Mouse (Mus musculus): ENCODE data around the gene Dctn2. TPM values are rescaled to one million over a fixed set of nuclear protein-coding genes. Genes with fewer than 3 reads are reported as not detected.

Gene Dctn2
- total and polyA plus RNA-seq, 3 experiments: 135 to 161 (median 139) TPM

DNA sequence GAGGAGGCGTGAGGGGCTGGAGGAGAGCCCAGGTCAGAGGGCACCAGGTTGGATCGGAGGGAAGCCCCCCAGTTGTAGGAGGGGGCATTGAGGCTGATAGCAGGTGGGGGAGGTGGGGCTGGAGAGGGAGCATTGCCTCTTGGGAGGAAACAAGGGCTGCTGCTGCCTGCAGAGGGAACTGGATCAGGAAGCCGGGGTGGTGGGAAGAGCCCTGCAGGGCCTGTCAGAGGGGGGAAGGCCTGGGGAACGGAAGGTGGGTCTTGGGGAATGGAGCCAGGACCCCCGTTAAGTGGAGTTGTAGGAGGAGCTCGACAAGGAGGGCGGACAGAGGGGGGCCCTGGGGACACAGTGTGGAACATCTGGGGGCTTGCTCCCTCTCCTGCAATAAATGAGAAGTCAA lies 20.0 kb downstream of the Dctn2 start:
- H3K36me3 ChIP-seq (replicated peaks): peaks cover 66% of the 10 kb centered on the region
- TF ChIP-seq TAL1 (conservative IDR thresholded peaks at IDR 0.05; ENCODE audit: low read depth, low read length): no peak
- no peak for TF ChIP-seq GATA2 (IDR thresholded peaks at IDR 0.05; ENCODE audit: borderline replicate concordance, low read depth, low read length)
- TF ChIP-seq POLR2AphosphoS5 (IDR thresholded peaks at IDR 0.05; ENCODE audit: insufficient replicate concordance, low read depth, low read length): no peak
- no peak for TF ChIP-seq CTCF (IDR thresholded peaks at IDR 0.05; ENCODE audit: low read depth, low read length)
- TF ChIP-seq GATA1 (IDR thresholded peaks at IDR 0.05; ENCODE audit: borderline replicate concordance, low read length): no peak
- no peak for ATAC-seq (ENCODE audit: extremely low read depth, insufficient number of reproducible peaks, low FRiP score, poor library complexity, severe bottlenecking)
- no peaks in the 10 kb centered on the region for H3K9me3 ChIP-seq (replicated peaks)
- peaks cover 74% of the 10 kb centered on the region for H3K4me1 ChIP-seq (ENCODE audit: insufficient read depth, low read depth, low read length)
- no peaks in the 10 kb centered on the region for H3K27me3 ChIP-seq (ENCODE audit: insufficient read depth, low read length)
- no peak for DNase-seq (ENCODE audit: low spot score)
- peak overlapping the region; percentile 81; the same call in 1 of the 2 replicates for H3K4me3 ChIP-seq (ENCODE audit: low read depth, low read length)

DNA sequence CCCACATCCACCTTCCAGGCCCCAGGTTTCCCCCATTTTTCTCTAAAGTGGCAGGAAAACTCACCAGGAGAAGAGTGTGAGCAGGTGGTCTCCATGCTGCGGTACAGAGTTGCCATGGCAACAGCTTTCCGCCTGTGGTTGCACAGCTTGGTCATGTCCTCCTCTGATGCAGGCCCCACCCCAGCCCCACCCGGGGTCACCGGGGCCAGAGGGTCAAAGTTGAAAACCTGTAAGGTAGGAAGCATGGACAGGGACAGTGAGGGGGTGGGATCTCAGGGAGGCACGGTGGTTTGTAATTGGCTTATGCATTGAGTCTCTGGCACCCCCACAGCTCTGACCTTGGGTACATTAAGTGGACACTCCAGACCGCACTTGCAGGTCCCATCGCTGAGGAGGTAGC lies 20.6 kb downstream of the Dctn2 start:
- peaks cover 78% of the 10 kb centered on the region for H3K4me1 ChIP-seq (ENCODE audit: insufficient read depth, low read depth, low read length)
- H3K4me3 ChIP-seq (ENCODE audit: low read depth, low read length): peak overlapping the region; percentile 81
- no peaks in the 10 kb centered on the region for H3K27me3 ChIP-seq (ENCODE audit: insufficient read depth, low read length)
- TF ChIP-seq POLR2AphosphoS5 (IDR thresholded peaks at IDR 0.05; ENCODE audit: insufficient replicate concordance, low read depth, low read length): no peak
- TF ChIP-seq GATA2 (IDR thresholded peaks at IDR 0.05; ENCODE audit: borderline replicate concordance, low read depth, low read length): no peak
- TF ChIP-seq CTCF (IDR thresholded peaks at IDR 0.05; ENCODE audit: low read depth, low read length): no peak
- no peak for TF ChIP-seq GATA1 (IDR thresholded peaks at IDR 0.05; ENCODE audit: borderline replicate concordance, low read length)
- TF ChIP-seq TAL1 (conservative IDR thresholded peaks at IDR 0.05; ENCODE audit: low read depth, low read length): no peak
- peaks cover 63% of the 10 kb centered on the region for H3K36me3 ChIP-seq (replicated peaks)
- no peaks in the 10 kb centered on the region for H3K9me3 ChIP-seq (replicated peaks)
- DNase-seq (ENCODE audit: low spot score) (no peak), ATAC-seq (ENCODE audit: extremely low read depth, insufficient number of reproducible peaks, low FRiP score, poor library complexity, severe bottlenecking) (no peak)

DNA sequence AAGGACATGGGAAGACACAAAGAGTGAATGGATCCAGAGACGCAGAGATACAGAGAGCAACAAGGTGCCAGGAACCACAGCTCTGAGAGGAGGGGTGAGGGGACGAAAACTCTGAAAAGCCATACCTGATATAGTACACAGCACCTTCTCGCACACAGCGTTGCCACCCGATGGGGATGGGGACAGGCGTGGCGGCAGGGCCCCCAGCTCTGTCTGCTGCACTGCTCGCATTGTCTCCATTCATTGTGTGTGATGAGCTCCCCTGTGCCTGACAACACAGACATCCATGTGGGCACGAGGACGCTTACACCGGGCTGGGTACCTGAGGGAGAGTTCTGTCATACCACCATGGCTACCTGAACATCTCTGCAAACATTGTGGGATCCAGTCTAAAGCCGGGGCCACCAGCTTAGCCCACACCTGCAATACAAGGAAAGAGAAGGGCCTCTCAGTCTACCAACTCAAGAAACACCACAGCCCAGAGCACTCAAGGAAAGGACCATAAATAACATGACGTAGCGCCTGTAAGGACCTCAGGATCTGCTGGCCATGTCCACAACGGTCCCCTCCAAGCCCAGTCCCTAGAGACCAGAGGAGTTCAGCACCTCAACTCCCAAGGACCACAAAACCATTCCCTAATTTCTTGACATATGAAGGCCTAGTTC lies 21.2 kb downstream of the Dctn2 start:
- peaks cover 63% of the 10 kb centered on the region for H3K36me3 ChIP-seq (replicated peaks)
- no peak for DNase-seq (ENCODE audit: low spot score)
- no peaks in the 10 kb centered on the region for H3K27me3 ChIP-seq (ENCODE audit: insufficient read depth, low read length)
- no peak for TF ChIP-seq CTCF (IDR thresholded peaks at IDR 0.05; ENCODE audit: low read depth, low read length)
- no peak for TF ChIP-seq GATA1 (IDR thresholded peaks at IDR 0.05; ENCODE audit: borderline replicate concordance, low read length)
- no peak for TF ChIP-seq GATA2 (IDR thresholded peaks at IDR 0.05; ENCODE audit: borderline replicate concordance, low read depth, low read length)
- no peak for TF ChIP-seq TAL1 (conservative IDR thresholded peaks at IDR 0.05; ENCODE audit: low read depth, low read length)
- TF ChIP-seq POLR2AphosphoS5 (IDR thresholded peaks at IDR 0.05; ENCODE audit: insufficient replicate concordance, low read depth, low read length): no peak
- peaks cover 80% of the 10 kb centered on the region for H3K4me1 ChIP-seq (ENCODE audit: insufficient read depth, low read depth, low read length)
- no peaks in the 10 kb centered on the region for H3K9me3 ChIP-seq (replicated peaks)
- ATAC-seq (ENCODE audit: extremely low read depth, insufficient number of reproducible peaks, low FRiP score, poor library complexity, severe bottlenecking): no peak
- H3K4me3 ChIP-seq (ENCODE audit: low read depth, low read length): peak overlapping the region; percentile 81

DNA sequence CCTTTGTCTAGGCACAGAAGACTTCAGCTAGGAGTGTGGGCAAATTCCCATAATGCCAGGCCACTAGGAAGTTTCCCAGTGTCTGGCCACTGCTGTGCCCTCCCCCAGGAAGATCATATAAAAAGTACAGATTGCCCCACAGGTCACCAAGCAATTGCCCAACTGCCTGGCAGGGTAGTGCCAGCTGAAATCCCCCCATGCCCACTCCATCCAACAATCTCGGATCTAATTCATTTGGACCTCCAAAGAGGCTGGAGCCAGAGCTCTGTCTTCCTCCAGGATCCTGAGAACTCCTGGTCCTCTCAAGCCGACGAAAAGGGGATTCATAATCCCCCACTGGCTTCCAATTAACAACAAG lies 21.7 kb downstream of the Dctn2 start:
- TF ChIP-seq TAL1 (conservative IDR thresholded peaks at IDR 0.05; ENCODE audit: low read depth, low read length): no peak
- no peak for TF ChIP-seq GATA1 (IDR thresholded peaks at IDR 0.05; ENCODE audit: borderline replicate concordance, low read length)
- no peak for TF ChIP-seq POLR2AphosphoS5 (IDR thresholded peaks at IDR 0.05; ENCODE audit: insufficient replicate concordance, low read depth, low read length)
- no peak for TF ChIP-seq CTCF (IDR thresholded peaks at IDR 0.05; ENCODE audit: low read depth, low read length)
- TF ChIP-seq GATA2 (IDR thresholded peaks at IDR 0.05; ENCODE audit: borderline replicate concordance, low read depth, low read length): no peak
- Histone ChIP-seq H3K27me3 (ENCODE audit: insufficient read depth, low read length) (no peaks in the 10 kb centered on the region), H3K4me3 (ENCODE audit: low read depth, low read length) (peak overlapping the region; percentile 81), H3K9me3 (replicated peaks) (no peaks in the 10 kb centered on the region), H3K36me3 (replicated peaks) (peaks cover 59% of the 10 kb centered on the region), H3K4me1 (ENCODE audit: insufficient read depth, low read depth, low read length) (peaks cover 77% of the 10 kb centered on the region)
- no peak for DNase-seq (ENCODE audit: low spot score)
- no peak for ATAC-seq (ENCODE audit: extremely low read depth, insufficient number of reproducible peaks, low FRiP score, poor library complexity, severe bottlenecking)

DNA sequence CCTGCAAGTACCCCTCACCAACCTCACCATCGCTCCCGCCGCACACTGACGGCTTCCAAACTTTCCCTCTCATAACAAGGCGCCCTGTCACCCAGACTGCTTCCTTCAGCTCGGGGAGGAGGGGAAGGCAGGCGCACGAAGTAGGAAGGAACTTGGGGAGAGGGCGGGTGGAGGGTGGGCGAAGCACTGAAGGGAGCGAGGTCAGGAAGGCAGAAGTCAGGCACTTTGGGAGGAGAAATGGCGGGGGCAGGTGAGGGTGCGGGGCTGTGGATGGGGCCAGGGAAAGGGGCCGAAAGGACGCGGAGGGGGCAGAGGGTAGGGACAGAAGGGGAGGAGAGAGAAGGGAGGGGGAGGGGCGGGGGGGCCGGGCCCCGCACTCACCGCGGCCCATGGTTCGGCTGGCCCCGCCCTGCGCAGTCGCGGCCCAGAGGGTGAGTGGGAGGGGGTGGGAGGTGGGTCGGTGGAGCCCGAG lies 22.2 kb downstream of the Dctn2 start:
- TF ChIP-seq GATA1 (IDR thresholded peaks at IDR 0.05; ENCODE audit: borderline replicate concordance, low read length) (no peak), GATA2 (IDR thresholded peaks at IDR 0.05; ENCODE audit: borderline replicate concordance, low read depth, low read length) (no peak), TAL1 (conservative IDR thresholded peaks at IDR 0.05; ENCODE audit: low read depth, low read length) (no peak), CTCF (IDR thresholded peaks at IDR 0.05; ENCODE audit: low read depth, low read length) (no peak), POLR2AphosphoS5 (IDR thresholded peaks at IDR 0.05; ENCODE audit: insufficient replicate concordance, low read depth, low read length) (no peak)
- no peak for ATAC-seq (ENCODE audit: extremely low read depth, insufficient number of reproducible peaks, low FRiP score, poor library complexity, severe bottlenecking)
- H3K4me1 ChIP-seq (ENCODE audit: insufficient read depth, low read depth, low read length): peaks cover 78% of the 10 kb centered on the region
- peak overlapping the region; percentile 81 for H3K4me3 ChIP-seq (ENCODE audit: low read depth, low read length)
- no peaks in the 10 kb centered on the region for H3K9me3 ChIP-seq (replicated peaks)
- peaks cover 59% of the 10 kb centered on the region for H3K36me3 ChIP-seq (replicated peaks)
- H3K27me3 ChIP-seq (ENCODE audit: insufficient read depth, low read length): no peaks in the 10 kb centered on the region
- peak; percentile 70 for DNase-seq (ENCODE audit: low spot score)

DNA sequence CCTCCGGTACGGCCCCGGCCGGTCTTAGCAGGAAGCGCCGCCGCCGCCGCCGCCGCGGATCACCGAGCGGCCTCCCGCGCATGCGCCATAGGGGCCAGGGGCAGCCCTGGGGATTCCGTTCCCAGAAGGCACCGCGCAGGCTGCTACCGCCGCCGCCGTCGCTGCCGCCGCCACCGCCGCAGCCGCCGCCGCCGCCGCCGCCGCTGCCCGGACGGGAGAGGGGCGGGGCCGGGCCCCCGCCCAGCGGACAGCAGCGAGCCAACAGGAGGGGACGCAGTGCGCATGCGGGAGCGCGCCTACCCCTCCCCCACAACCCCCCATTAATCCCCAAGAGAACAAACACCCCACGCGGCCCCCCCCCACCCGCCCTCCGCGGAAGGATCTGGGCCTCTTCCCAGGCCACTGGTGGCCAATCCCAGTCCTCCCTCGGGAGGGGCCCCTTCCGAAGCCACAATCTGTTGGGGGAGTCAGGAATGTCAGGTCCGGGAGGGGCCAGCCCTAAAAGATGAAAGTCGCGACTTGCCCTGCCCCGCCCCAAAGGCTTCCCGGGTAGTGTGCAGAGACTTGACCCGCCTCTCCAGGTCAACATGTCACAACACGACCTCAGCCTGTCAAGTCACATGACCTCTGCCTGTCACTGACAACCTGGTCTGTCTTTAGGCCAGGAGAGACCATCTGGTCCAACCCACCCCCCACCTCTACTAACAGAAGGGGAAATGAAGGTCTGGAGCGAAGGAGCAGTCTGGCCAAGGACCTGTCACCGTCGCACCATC lies 22.8 kb downstream of the Dctn2 start, which contains the start of gene Mbd6:
Gene Mbd6, minus strand, starts transcription at position 219 of the 773 bp plus-strand sequence.
- Histone ChIP-seq H3K4me3 (ENCODE audit: low read depth, low read length) (peak within 1 kb of the TSS; percentile 81), H3K27me3 (ENCODE audit: insufficient read depth, low read length) (no peaks in the 10 kb centered on the region), H3K9me3 (replicated peaks) (no peaks in the 10 kb centered on the region), H3K36me3 (replicated peaks) (peaks cover 59% of the 10 kb centered on the region), H3K4me1 (ENCODE audit: insufficient read depth, low read depth, low read length) (peaks cover 78% of the 10 kb centered on the region)
- ATAC-seq (ENCODE audit: extremely low read depth, insufficient number of reproducible peaks, low FRiP score, poor library complexity, severe bottlenecking): peak; percentile 54
- peak; percentile 97 for DNase-seq (ENCODE audit: low spot score)
- TF ChIP-seq POLR2AphosphoS5 (IDR thresholded peaks at IDR 0.05; ENCODE audit: insufficient replicate concordance, low read depth, low read length): 0 out of 2 replicates have a peak, but pooled peaks have one; percentile 17
- no peak for TF ChIP-seq GATA2 (IDR thresholded peaks at IDR 0.05; ENCODE audit: borderline replicate concordance, low read depth, low read length)

Data from G1E (cell line).